Mouse (Mus musculus) spleen, adult 2 months (tissue): ENCODE measurements around the gene Timm17a.

ENCODE experiments used
- CTCF ChIP-seq: fragments of 200-500 bp; IDR thresholded peaks from 2 replicates; pipeline ENCODE4 v1.5.1; 2011; ENCODE audit warnings: mild to moderate bottlenecking, inconsistent platforms; ENCODE audit not compliant: insufficient read depth, insufficient read length, insufficient replicate concordance; ENCODE audit errors: extremely low read depth
- POLR2A ChIP-seq: fragments of 200-500 bp; IDR thresholded peaks from 2 replicates; pipeline ENCODE4 v1.6.1; 2011; ENCODE audit warnings: low read depth, low read length, inconsistent platforms

DNA sequence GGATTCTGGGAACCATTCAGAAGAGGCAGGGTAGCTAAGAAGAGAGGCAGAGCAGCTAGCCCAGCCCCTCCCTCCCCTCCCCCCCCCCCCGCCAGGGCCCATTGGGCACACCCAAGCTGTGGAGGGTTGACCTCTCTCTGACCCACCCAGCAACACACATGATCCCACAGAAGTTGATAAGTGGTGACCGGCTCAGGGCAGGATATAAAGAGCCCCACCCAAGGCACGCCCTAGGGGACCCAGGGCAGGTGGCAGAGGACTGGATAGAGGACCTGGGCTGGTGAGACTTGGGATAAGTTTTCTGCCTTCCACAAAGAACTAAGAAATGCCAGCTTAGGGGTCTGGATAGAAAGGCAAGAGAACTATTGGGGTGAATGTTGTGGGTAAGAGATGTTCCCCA lies 62.9 kb downstream of the Timm17a start:
- TF ChIP-seq CTCF (no peak), POLR2A (no peak)
